Mouse (Mus musculus) central nervous system, embryonic 14 days (tissue): ENCODE data around the gene Esp1. TPM values are rescaled to one million over a fixed set of nuclear protein-coding genes. Genes with fewer than 3 reads are reported as not detected.

Experiments
- polyA plus RNA-seq: library from polyadenylated mRNA; depleted of rRNA; stranded (reverse); fragments of >200 nt; gene quantifications from 2 replicates; pipeline ENCODE4 v1.2.3, GENCODE M21; 2012; rRNA removed

Esp1 gene
- not detected in 2 replicates for polyA plus RNA-seq

DNA sequence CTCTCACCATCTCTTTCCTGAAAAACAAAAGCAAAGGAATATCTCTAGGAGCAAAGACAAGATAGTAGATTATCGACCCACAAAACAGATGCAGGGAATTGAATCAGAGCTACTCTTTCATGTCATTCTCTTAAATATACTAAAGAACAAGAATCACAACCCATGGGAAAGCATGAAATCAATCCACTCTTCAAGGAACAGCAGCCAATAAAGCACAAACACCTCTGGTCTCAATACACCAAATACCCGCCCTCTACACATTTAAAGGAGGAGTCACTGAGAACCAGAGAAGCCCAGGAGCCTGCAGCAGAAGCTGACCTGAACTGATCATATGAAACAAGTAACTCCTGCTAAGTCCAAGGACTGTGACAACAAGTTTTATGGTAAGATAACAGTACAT lies at the start of gene Esp1:
Gene Esp1 (plus strand): TSS at position 301 of the 400 bp plus-strand sequence.

Other genes starting within 250 kb of the Esp1 start
- not detected in 2 replicates for gene Esp8, start 207.1 kb upstream of the Esp1 start, polyA plus RNA-seq
- gene Esp6, start 165.6 kb upstream of the Esp1 start, polyA plus RNA-seq = not detected in 2 replicates
- not detected in 2 replicates for gene Esp4, start 128.5 kb upstream of the Esp1 start, polyA plus RNA-seq
- not detected in 2 replicates for gene Esp3, start 95.0 kb upstream of the Esp1 start, polyA plus RNA-seq
- not detected in 2 replicates for gene Crisp2, start 79.9 kb downstream of the Esp1 start, polyA plus RNA-seq
- gene Rhag, start 84.0 kb downstream of the Esp1 start, polyA plus RNA-seq = 0.10 and 0.20 TPM in 2 replicates
- 0.53 and 1.1 TPM in 2 replicates for gene 9130008F23Rik, start 153.4 kb downstream of the Esp1 start, polyA plus RNA-seq
- gene Glyatl3, start 187.2 kb downstream of the Esp1 start, polyA plus RNA-seq = 0.11 TPM in 1 of 2 replicates, not detected in the other
- 12.8 and 14.2 TPM in 2 replicates for gene Mut, start 207.6 kb downstream of the Esp1 start, polyA plus RNA-seq
- gene Cenpq, start 207.9 kb downstream of the Esp1 start, polyA plus RNA-seq = 11.4 and 14.5 TPM in 2 replicates